Mouse (Mus musculus) T-cell, adult 66 days (primary cell): ENCODE measurements around the gene Calm5. TPM values are rescaled to one million over a fixed set of nuclear protein-coding genes. Genes with fewer than 3 reads are reported as not detected.

ENCODE experiments used
- total RNA-seq, 2 experiments: library from RNA; stranded (reverse); gene quantifications; 3 replicates in 1 of 2; 4 replicates in 1 of 2; pipeline ENCODE4 v1.2.4; 2023

The Calm5 gene
- not detected for total RNA-seq

DNA sequence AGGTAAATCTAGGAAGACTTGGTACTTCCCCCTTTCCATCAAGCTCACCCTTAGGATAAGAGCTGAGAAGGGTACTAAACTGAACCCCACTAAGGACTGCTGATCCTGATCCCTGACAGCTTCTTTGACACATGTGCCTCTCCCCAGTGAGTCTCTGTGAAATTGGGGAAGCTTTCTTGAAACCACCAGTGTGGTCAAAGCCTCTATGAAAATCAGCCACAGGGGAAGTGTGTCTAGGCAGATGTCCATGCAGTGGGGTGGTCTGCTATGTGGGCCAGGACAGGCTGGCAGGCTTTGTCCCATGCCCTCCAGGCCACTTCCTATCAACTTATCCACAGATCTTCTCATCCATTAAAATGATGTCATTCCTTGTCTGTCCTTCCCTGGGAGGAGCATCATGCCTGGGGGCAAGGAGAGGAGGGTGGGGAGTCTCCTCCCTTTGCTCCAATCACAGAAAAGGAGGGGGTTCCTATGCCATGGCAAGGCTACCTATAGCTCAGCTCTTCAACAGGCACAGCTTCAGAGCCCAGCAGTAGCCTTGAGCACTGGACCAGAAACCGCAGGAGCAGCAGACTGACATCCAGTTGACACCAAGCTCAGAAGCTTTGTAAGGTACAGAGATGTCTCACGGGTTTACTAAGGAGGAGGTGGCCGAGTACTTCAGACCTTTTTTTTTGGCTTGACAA is at the start of gene Calm5:
Gene Calm5 (plus strand): TSS at position 526 of the 686 bp plus-strand sequence.

GRCm38 (mm10) chr13:3804186-3804585 is 49.8 kb upstream of the Calm5 start, which contains the start of gene Calml3:
Gene Calml3, minus strand, starts transcription at chr13:3804316.

GRCm38 (mm10) chr13:3837312-3837807 is 16.6 kb upstream of the Calm5 start, which contains the start of gene Calm4:
Gene Calm4, plus strand, starts transcription at chr13:3837757.

Other genes starting within 250 kb of the Calm5 start
- 10 to 100 TPM; 90.2 to 95.3 TPM for gene Fam208b, start 243.1 kb upstream of the Calm5 start, total RNA-seq
- 10 to 100 TPM; 41.2 to 47.3 TPM for gene Asb13, start 220.1 kb upstream of the Calm5 start, total RNA-seq
- gene Calml3, start 49.9 kb upstream of the Calm5 start, total RNA-seq, result not detected
- gene Calm4, start 16.4 kb upstream of the Calm5 start, total RNA-seq, result not detected
- gene Net1, start 64.0 kb downstream of the Calm5 start, total RNA-seq, result 10 to 100 TPM; 36.2 to 38.0 TPM
- gene Tubal3, start 64.1 kb downstream of the Calm5 start, total RNA-seq, result not detected
- gene Ucn3, start 91.2 kb downstream of the Calm5 start, total RNA-seq, result not detected
- not detected for gene Akr1c14, start 194.8 kb downstream of the Calm5 start, total RNA-seq